Mouse (Mus musculus): ENCODE measurements around the gene Olfr97.

Gene Olfr97

DNA sequence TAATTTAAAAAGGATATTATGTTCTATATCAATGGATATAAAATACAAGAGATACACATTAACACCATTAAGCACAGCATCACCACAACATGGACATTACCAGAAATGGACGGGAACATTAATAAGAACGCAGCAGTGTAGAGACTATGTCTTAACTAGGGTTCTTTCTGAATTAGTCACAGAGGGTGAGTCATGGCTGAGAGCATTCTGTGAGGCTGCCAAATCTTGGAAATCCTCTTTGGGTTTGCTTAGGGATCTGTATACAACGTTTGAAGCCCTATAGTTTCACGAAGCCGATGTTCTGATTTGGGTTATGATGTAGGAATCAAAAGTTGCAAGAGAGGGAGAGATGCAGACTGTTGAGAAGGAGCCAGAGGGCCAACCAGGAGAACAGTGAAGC lies 42.3 kb downstream of the Olfr97 start:
- DNase-seq (ENCODE audit: low spot score in 2 of 2) = no peak

DNA sequence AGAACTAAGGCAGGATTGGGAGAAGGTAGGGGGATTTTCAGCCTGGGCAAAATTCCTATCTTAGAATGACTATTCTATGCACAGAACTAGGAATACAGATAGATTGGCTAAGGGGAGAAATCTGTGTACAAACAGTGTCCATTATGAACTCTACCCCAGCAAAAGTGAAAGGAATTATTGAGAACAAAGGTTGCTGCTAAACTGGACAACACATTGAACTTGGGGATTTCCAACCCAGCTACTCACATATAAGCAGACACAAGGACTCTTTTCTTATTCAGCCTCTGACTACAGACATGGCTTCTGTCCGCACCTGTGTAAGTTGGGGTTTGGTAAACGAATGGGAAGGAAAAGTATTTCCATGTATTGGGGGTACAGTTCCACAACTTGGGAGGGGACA lies 43.5 kb downstream of the Olfr97 start, which contains the start of gene Ubd:
Gene Ubd, plus strand, starts transcription at position 237 of the 400 bp plus-strand sequence.
- DNase-seq (ENCODE audit: low spot score in 2 of 2) = no peak

DNA sequence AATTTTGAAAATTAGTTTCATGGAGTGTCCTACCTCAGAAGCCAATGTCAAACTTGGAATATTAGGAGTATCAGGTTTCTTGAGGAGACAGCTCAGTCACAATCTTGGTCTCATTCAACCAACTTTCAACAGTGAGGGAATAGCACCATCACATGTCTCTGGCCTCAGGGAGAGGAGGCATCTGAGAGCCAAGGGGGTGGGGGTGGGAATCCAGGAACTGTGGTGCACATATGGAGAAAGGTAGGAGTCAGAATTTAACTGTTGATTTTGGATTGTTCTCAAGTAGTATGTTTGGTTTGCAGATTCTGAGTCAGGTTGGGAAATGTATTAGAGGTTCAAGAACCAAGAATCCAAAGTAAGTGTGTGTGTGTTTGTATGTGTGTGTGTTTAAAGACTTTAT lies 44.1 kb downstream of the Olfr97 start:
- DNase-seq (ENCODE audit: low spot score in 2 of 2) = no peak

DNA sequence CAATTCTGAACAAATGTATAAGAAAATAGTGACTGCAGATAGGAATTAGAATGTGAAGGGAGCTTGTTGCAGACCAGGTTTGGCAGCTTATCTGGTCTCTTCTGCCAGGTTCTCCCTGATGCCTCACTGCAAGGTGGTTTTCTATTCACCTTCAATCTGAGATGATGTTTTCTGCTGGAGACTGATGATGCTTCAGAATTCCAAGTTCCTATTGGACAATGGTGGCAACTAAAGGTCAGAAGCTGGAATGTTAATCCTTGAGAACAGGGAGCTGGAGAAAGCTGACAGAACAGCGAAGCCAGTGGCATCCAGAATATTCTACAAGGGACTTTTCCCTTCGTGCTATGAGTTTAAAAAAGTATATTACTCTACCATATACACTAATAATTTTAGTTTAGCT lies 46.4 kb downstream of the Olfr97 start:
- no peak for DNase-seq (ENCODE audit: low spot score in 2 of 2)

DNA sequence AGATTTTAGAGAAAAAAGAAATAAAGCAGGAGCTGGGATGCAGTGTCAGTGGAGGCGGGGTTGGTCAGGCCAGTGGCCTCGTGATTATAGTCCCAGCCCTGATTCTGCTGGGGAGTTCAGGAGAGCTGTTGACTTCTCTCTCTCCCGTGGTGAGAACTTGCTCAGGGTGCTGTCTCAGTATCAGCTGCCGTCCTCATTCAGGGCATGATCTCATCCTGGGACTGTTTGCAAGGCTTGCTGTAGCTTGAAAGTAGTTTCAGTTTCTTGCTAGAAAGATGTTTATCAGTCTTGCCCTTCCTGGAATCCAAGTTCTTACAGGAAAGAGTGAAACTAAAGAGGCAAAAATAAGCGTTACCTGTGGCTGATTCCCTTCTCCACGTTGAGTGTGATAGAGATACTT lies 51.7 kb downstream of the Olfr97 start:
- no peak for DNase-seq (ENCODE audit: low spot score in 2 of 2)

All from urinary bladder, postnatal 4 days (tissue).